Mouse (Mus musculus) limb, embryonic 11.5 days (tissue): ENCODE results near the gene Hoxb4. TPM values are rescaled to one million over a fixed set of nuclear protein-coding genes. Genes with fewer than 3 reads are reported as not detected.

Source experiments
- ATAC-seq: fragments of 200-750 bp; cut with Nextera tagmentation; 2 replicates; pipeline ENCODE4 v1.8.0; 2017; ENCODE audit warnings: low read depth; ENCODE audit not compliant: insufficient number of reproducible peaks, low FRiP score, low TSS enrichment
- DNase-seq: peaks from one replicate; pipeline ENCODE4 v3.0.0-alpha.2; 2015; ENCODE audit warnings: low spot score
- H3K27ac ChIP-seq: fragments of 300-500 bp; sonication (generic); replicated peaks from 2 replicates; pipeline ENCODE4 v1.5.1; 2014; ENCODE audit warnings: low read depth, mild to moderate bottlenecking, low read length
- H3K27me3 ChIP-seq: fragments of 300-500 bp; sonication (generic); 2 replicates; pipeline ENCODE4 v1.6.1; 2014; ENCODE audit warnings: mild to moderate bottlenecking, low read length, mixed read lengths; ENCODE audit not compliant: control insufficient read depth, insufficient read depth
- H3K36me3 ChIP-seq: fragments of 300-500 bp; sonication (generic); 2 replicates; pipeline ENCODE4 v1.6.1; 2014; ENCODE audit warnings: mild to moderate bottlenecking, low read length, moderate library complexity, mixed read lengths; ENCODE audit not compliant: control insufficient read depth, insufficient read depth
- H3K4me1 ChIP-seq: fragments of 300-500 bp; sonication (generic); 2 replicates; pipeline ENCODE4 v1.6.1; 2014; ENCODE audit warnings: low read length, mixed read lengths; ENCODE audit not compliant: control insufficient read depth, insufficient read depth
- H3K4me2 ChIP-seq: fragments of 300-500 bp; sonication (generic); 2 replicates; pipeline ENCODE4 v1.6.1; 2014; ENCODE audit warnings: low read depth, mild to moderate bottlenecking, moderate library complexity; ENCODE audit not compliant: severe bottlenecking
- H3K4me3 ChIP-seq: fragments of 300-500 bp; sonication (generic); 2 replicates; pipeline ENCODE4 v1.5.1; 2014; ENCODE audit warnings: low read depth, low read length
- H3K9ac ChIP-seq: fragments of 300-500 bp; sonication (generic); 2 replicates; pipeline ENCODE4 v1.6.1; 2014; ENCODE audit warnings: mild to moderate bottlenecking, low read length
- H3K9me3 ChIP-seq: fragments of 300-500 bp; sonication (generic); 2 replicates; pipeline ENCODE4 v1.6.1; 2016; ENCODE audit warnings: low read length; ENCODE audit not compliant: control insufficient read depth
- WGBS: fragments of 180-500 bp; shearing (Covaris S2); extraction: QIAGEN DNeasy Blood & Tissue Kit; methylation state at CpG from one replicate; pipeline ENCODE4 v1.1.7; 2014; 5-methylcytosine and 5-hydroxymethylcytosine counted together
- polyA plus RNA-seq: library from polyadenylated mRNA; unstranded; fragments of >200 nt; fragmentation: Nextera tagmentation; extraction: Ambion mirVana; gene quantifications from 2 replicates; pipeline ENCODE4 v1.2.1, GENCODE M21; 2014

Gene Hoxb4
- polyA plus RNA-seq, 1 experiment from 2014 or later = 0.45 TPM

GRCm38 (mm10) chr11:96320688-96321087, 2.6 kb downstream of the Hoxb4 start:
- WGBS = under 1% methylated on average over 17 of the region's 17 CpGs
- ATAC-seq = no peak
- peak; percentile 60 for DNase-seq
- peak overlapping the region; percentile 89 for H3K4me2 ChIP-seq
- H3K27ac ChIP-seq = no peak overlapping the region
- no peaks in the 10 kb centered on the region for H3K9me3 ChIP-seq
- H3K36me3 ChIP-seq = no peaks in the 10 kb centered on the region
- H3K4me3 ChIP-seq = no peak overlapping the region
- 0 out of 2 replicates have a peak overlapping the region, but pooled peaks have one; percentile 18 for H3K9ac ChIP-seq
- peaks cover 79% of the 10 kb centered on the region for H3K27me3 ChIP-seq
- peaks cover 16% of the 10 kb centered on the region for H3K4me1 ChIP-seq

- no peak for ATAC-seq
- Histone ChIP-seq H3K4me3 (no peak overlapping the region), H3K27ac (no peak overlapping the region), H3K9ac (no peak overlapping the region), H3K4me1 (peaks cover 20% of the 10 kb centered on the region), H3K9me3 (no peaks in the 10 kb centered on the region), H3K27me3 (peaks cover 81% of the 10 kb centered on the region), H3K4me2 (no peak overlapping the region), H3K36me3 (no peaks in the 10 kb centered on the region)
- WGBS = 7% methylated on average over 5 of the region's 5 CpGs
- no peak for DNase-seq
Measured at GRCm38 (mm10) chr11:96321846-96322245, 3.8 kb downstream of the Hoxb4 start.

DNA sequence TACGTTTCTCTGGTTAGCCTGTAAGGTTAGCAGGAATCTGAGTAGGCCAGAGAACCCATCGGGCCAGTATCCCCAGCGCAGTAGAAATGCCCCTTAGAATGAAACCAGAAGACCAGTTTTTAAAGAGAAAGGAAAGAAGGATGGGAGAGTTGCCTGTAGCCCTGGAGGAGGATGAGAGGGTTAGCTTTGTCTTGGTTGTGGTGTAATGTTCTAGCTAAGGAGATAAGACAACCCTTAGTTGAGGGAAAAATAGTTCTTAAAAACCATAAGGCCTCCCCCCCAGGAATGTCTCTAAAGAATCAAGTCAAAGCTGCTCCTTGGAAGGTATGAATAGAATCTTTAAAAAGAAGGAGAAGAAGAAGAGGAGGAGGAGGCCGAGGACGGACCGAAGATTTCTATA, 4.7 kb downstream of the Hoxb4 start:
- Histone ChIP-seq H3K4me1 (peaks cover 20% of the 10 kb centered on the region), H3K9ac (no peak overlapping the region), H3K9me3 (no peaks in the 10 kb centered on the region), H3K27ac (no peak overlapping the region), H3K36me3 (no peaks in the 10 kb centered on the region), H3K27me3 (peaks cover 84% of the 10 kb centered on the region), H3K4me2 (no peak overlapping the region), H3K4me3 (no peak overlapping the region)
- WGBS = 9% methylated on average over 6 of the region's 6 CpGs
- DNase-seq (no peak), ATAC-seq (no peak)

DNA sequence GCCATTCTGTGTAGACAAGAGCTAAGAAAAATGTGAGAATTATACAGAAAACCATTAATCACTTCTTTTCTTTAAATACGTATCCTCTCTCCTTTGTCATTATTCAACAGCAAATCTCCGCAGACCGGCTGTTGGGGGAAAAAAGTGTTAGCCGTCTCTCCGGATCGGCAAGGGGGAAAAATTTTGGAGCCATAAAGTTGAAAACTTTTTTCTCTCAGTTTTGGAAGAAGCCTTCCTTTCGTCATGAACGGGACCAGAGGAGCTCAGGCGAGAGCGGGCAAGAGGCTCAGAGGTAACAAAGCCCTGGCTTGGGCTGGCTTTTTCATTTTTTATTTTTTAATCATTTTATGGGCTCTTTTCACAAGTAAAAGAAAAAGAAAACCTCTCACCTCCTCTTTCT, 5.1 kb downstream of the Hoxb4 start, which contains the start of gene Hoxb3:
Gene Hoxb3, plus strand, starts transcription at position 173 of the 400 bp plus-strand sequence.
- H3K9me3 ChIP-seq = no peaks in the 10 kb centered on the region
- peaks cover 84% of the 10 kb centered on the region for H3K27me3 ChIP-seq
- H3K36me3 ChIP-seq = no peaks in the 10 kb centered on the region
- H3K4me3 ChIP-seq = no peak within 1 kb of the TSS
- H3K27ac ChIP-seq = no peak within 1 kb of the TSS
- DNase-seq = no peak
- ATAC-seq = no peak
- H3K4me1 ChIP-seq = peaks cover 20% of the 10 kb centered on the region
- H3K9ac ChIP-seq = no peak within 1 kb of the TSS
- H3K4me2 ChIP-seq = no peak within 1 kb of the TSS
- WGBS = 7% methylated on average over 10 of the region's 10 CpGs

GRCm38 (mm10) chr11:96324125-96324524, 6.1 kb downstream of the Hoxb4 start:
- peaks cover 86% of the 10 kb centered on the region for H3K27me3 ChIP-seq
- no peaks in the 10 kb centered on the region for H3K36me3 ChIP-seq
- DNase-seq = no peak
- no peak overlapping the region for H3K4me3 ChIP-seq
- peaks cover 16% of the 10 kb centered on the region for H3K4me1 ChIP-seq
- H3K9ac ChIP-seq = no peak overlapping the region
- no peak overlapping the region for H3K4me2 ChIP-seq
- no peak for ATAC-seq
- H3K27ac ChIP-seq = no peak overlapping the region
- 5% methylated on average over 5 of the region's 5 CpGs for WGBS
- no peaks in the 10 kb centered on the region for H3K9me3 ChIP-seq

DNA sequence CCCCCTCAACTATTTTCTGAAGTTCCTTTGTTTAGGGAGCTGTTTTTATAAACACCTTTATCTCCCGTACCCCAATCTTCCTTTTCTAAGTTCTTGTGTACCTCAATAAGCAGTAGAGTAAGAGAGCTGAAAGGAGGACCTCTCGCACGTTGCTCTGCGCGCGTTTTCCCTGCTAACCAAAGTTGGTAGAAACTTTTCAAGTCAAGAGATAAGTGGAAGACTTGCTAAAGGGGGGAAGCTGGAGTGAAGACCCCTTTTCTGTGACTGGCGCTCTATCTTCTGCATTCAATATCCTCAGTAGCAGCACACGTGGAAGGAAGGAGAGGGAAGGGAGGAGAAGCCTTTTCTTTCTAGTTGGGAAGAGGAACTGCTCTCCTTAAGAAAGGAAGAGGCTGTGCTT, 6.9 kb downstream of the Hoxb4 start:
- H3K9ac ChIP-seq = no peak overlapping the region
- no peak for DNase-seq
- no peaks in the 10 kb centered on the region for H3K36me3 ChIP-seq
- H3K9me3 ChIP-seq = no peaks in the 10 kb centered on the region
- no peak for ATAC-seq
- no peak overlapping the region for H3K27ac ChIP-seq
- no peak overlapping the region for H3K4me2 ChIP-seq
- peaks cover 10% of the 10 kb centered on the region for H3K4me1 ChIP-seq
- H3K4me3 ChIP-seq = no peak overlapping the region
- 15% methylated on average over 8 of the region's 8 CpGs for WGBS
- peaks cover 90% of the 10 kb centered on the region for H3K27me3 ChIP-seq

DNA sequence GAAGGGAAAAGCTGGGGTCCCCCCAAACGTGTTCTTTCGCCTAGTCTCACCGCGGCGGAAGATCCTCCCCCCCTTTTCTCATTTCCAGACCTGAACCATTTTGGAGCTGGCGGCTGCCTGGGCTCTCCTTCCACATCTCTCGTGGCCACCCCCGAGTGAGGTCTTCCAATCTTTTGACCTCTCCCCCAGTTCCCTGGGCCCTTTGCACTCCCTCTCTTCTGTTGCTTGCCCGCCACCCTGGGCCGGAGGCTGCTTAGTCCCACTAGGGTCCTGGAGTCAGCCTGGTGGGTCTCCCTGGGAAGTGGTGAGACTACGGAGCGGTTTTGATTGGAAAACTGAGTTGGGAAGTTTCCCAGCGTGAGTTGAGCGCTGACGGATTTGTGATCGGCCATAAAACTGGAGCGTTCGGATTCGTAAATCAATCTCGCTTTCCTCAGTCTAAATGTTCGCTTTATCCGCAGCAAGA, 7.7 kb downstream of the Hoxb4 start:
- ATAC-seq (no peak), DNase-seq (peak; percentile 78)
- Histone ChIP-seq H3K4me2 (peak overlapping the region; percentile 34; the same call in 1 of the 2 replicates), H3K27me3 (peaks cover 90% of the 10 kb centered on the region), H3K4me3 (no peak overlapping the region; the same call in 1 of the 2 replicates), H3K4me1 (peaks cover 7% of the 10 kb centered on the region), H3K9me3 (no peaks in the 10 kb centered on the region), H3K27ac (no peak overlapping the region), H3K9ac (no peak overlapping the region), H3K36me3 (no peaks in the 10 kb centered on the region)
- WGBS = 3% methylated on average over 22 of the region's 22 CpGs

- no peak for DNase-seq
- no peak overlapping the region for H3K9ac ChIP-seq
- no peaks in the 10 kb centered on the region for H3K36me3 ChIP-seq
- peaks cover 7% of the 10 kb centered on the region for H3K4me1 ChIP-seq
- peaks cover 92% of the 10 kb centered on the region for H3K27me3 ChIP-seq
- no peak overlapping the region for H3K27ac ChIP-seq
- H3K4me2 ChIP-seq = no peak overlapping the region; the same call in 1 of the 2 replicates
- 3% methylated on average over 12 of the region's 12 CpGs for WGBS
- no peaks in the 10 kb centered on the region for H3K9me3 ChIP-seq
- ATAC-seq = no peak
- no peak overlapping the region for H3K4me3 ChIP-seq
Measured at GRCm38 (mm10) chr11:96326705-96327104, 8.6 kb downstream of the Hoxb4 start.

- ATAC-seq = no peak
- 9% methylated on average over 7 of the region's 7 CpGs for WGBS
- Histone ChIP-seq H3K27ac (no peak overlapping the region), H3K27me3 (peaks cover 92% of the 10 kb centered on the region), H3K4me2 (no peak overlapping the region), H3K4me1 (peaks cover 11% of the 10 kb centered on the region), H3K4me3 (no peak overlapping the region), H3K9ac (no peak overlapping the region), H3K9me3 (no peaks in the 10 kb centered on the region), H3K36me3 (no peaks in the 10 kb centered on the region)
- no peak for DNase-seq
Measured at GRCm38 (mm10) chr11:96327122-96327521, 9.1 kb downstream of the Hoxb4 start.
